Mouse (Mus musculus) heart, adult 2 months (tissue): ENCODE data around the gene Serf1.

Source experiments
- CTCF ChIP-seq: fragments of 200-600 bp; IDR thresholded peaks from 2 replicates; pipeline ENCODE4 v1.8.1; 2022; ENCODE audit warnings: antibody characterized with exemption, mild to moderate bottlenecking, moderate library complexity
- EP300 ChIP-seq: fragments of 200-500 bp; IDR thresholded peaks from 2 replicates; pipeline ENCODE4 v1.6.1; 2011; ENCODE audit warnings: low read depth, low read length, control low read depth; ENCODE audit not compliant: insufficient read depth
- POLR2A ChIP-seq: fragments of 200-500 bp; IDR thresholded peaks from 2 replicates; pipeline ENCODE4 v1.6.1; 2011; ENCODE audit warnings: mild to moderate bottlenecking, low read depth, low read length, control low read depth; ENCODE audit not compliant: insufficient read depth

GRCm38 (mm10) chr13:100071473-100071872 is 36.3 kb upstream of the Serf1 start:
- TF ChIP-seq CTCF (no peak), POLR2A (no peak), EP300 (no peak)
